Mouse (Mus musculus) spleen, adult 2 months (tissue): ENCODE data around the gene Hspb8.

Experiments
- CTCF ChIP-seq: fragments of 200-500 bp; IDR thresholded peaks from 2 replicates; pipeline ENCODE4 v1.5.1; 2011; ENCODE audit warnings: mild to moderate bottlenecking, inconsistent platforms; ENCODE audit not compliant: insufficient read depth, insufficient read length, insufficient replicate concordance; ENCODE audit errors: extremely low read depth
- POLR2A ChIP-seq: fragments of 200-500 bp; IDR thresholded peaks from 2 replicates; pipeline ENCODE4 v1.6.1; 2011; ENCODE audit warnings: low read depth, low read length, inconsistent platforms

DNA sequence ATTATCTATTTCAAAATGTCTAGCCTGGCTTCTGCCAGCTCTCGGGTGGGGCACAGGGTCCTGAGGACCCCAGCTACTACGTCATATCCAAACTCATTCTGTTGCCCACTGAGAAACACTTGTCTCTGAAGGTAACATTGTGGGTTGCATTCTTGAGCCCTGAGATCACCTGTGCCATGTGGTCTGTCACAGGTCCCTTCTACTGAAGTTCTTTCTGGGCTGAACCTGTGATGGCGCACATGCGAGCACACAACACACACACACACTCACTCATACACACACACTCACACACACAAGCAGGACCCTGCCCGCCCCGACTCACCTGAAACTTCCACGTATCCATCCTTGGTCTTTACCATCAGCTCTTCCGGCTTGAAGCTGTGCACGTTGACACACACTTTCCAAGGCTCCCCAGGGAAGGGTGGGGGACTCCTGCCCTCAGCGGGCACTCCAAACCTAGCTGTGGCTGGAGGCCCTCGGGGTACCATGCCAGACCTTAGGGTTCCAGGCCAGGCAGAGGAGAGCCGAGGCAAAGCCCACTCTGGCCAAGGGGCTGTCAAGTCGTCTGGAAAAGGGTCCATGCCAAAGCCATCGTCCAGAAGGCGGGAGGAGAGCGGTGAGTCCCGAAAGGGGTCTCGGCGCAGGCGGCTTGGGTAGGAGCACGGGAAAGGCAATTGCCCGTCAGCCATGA, 728 bp downstream of the Hspb8 start:
- TF ChIP-seq CTCF (no peak), POLR2A (no peak)
